Mouse (Mus musculus): Measurements from ENCODE around the gene Zfp277.

Gene Zfp277

DNA sequence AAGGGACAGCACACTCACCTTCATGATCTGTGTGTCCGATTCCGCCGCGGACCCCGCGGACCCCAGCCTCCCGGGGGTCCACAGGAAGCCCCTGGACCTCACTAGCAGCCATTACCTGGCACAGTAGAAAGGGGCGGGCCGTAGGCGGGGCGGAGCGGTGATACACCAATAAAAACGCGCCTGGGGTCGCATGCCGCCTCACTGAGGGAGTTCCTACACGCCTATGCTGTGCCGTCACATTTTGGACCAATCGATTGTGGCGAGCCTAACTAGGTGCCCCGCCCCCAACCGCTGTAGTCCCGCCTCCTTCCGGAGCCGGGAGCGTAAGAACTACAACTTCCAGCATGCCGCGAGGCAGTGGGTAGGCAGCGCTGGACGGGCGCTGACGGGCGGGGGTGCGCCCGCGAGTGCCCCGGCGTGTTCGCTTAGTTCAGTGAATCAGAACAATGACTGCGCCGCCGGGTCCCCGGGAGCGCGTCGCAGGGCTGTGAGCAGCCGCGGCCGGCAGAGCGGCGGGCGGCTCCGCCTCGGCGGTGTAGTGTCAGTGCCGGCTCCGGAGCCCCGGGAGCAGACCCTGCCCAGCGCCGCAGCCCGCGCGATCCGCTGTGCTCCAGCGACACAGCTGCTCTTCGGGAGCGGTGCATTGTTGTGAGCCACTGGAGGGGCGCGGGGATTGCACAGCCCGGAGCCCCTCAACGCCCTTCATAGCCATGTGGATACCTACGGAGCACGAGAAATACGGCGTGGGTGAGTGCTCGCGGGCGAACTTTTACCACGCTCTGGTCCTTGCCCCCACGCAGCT is at the start of gene Zfp277, which contains the start of gene Dock4:
Gene Zfp277 (minus strand): TSS at position 255 of the 802 bp plus-strand sequence.
Gene Dock4 (plus strand): TSS at position 305 of the 802 bp plus-strand sequence.
- peak; percentile 100 for DNase-seq

DNA sequence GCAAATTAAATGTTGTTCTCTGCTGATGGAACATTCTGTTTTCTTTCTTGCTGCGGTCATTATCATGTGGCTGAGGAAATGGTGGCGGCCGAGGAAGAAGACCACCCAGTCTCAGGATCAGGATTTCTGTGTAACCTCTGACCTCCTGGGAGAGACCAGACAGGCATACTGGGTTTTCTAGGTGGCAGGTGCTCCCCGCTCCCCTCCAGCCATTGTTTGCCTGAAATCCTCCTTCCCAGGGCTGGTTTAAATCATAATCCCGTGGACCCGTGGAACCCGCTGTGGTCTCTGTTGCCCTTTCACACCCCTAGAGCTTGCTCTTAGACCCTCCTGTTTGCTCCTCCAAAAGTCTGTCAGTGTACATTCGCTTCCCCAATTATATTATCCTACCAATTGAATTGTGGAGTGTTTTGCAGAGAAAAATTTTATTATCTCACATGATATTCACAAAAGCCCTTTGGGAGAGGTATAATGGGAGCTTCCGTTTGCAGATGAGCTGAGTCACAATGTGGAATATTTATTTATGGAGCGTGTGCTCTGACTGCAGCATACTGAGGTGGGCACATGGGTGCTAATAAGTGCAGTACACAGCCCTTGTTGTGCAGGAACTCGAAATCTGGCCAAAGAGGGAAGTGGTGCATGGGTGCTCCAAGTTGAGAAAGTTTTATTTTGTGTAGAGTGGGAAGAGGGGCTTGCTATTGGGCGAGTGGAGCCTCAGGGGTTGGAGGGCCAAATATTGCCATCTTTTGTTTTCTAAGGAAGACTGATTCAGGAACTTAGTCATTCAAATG is 40.5 kb upstream of the Zfp277 start:
- no peak for DNase-seq

GRCm38 (mm10) chr12:40485210-40485609 is 39.5 kb upstream of the Zfp277 start:
- DNase-seq = no peak

- DNase-seq = peak; percentile 57
Observed at GRCm38 (mm10) chr12:40484224-40484623, 38.5 kb upstream of the Zfp277 start.

- no peak for DNase-seq
Observed at GRCm38 (mm10) chr12:40477621-40478452, 32.1 kb upstream of the Zfp277 start.

- no peak for DNase-seq
Observed at GRCm38 (mm10) chr12:40473709-40474108, 28.0 kb upstream of the Zfp277 start.

DNA sequence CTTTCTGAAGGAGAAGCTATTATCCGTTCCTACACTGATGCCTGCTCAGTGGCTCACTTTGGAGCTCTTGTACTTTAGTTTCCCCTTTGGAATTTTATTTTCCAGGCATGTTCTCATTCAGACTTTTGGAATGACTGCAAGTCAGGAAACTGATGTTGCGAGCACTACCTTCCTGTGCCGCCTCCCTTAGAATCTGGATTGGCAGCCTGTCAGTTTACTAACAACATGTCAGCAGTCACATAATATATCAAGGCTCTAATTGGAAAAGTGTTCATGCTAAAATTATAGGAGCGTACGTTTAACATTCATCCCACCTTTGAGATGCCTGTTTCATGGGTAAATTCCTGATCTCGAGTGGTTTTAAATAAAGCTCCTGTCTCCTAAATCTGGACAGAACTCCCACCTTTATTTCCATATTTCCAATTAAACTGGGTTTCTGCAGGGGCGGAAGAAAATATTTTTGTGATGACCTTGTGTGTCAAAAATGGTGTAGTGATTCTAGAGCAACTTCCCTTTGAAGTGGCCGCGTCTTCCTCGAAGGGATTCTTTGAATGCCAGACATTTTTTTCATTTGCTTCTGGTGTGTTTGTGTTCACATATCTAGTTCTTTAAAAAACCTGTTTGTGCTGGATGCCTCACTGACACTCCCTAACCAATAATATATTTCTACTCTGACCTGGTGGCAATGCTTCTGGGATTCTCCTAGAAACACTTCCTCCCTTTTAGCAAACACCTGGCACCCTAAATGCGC is 26.1 kb upstream of the Zfp277 start:
- DNase-seq = no peak

DNA sequence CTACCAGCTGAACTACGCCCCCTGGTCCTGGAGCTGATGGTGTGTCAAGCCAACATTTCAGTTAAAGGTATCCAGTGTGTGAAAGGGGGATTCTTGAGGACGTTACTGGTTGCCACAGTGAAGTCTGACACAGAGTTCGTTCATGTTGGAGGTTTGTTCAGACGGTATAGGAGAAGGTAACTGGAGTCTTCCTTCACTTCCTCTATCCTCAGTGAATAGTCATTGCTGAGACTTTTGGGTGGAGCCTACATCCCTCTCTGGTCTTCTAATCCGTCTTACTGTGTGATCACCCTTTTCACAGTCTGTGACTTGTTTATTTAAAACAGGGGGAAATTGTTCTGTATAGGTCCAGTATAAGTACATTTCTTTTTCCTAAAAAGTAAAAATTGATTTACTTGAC is 23.3 kb upstream of the Zfp277 start:
- DNase-seq = no peak

DNA sequence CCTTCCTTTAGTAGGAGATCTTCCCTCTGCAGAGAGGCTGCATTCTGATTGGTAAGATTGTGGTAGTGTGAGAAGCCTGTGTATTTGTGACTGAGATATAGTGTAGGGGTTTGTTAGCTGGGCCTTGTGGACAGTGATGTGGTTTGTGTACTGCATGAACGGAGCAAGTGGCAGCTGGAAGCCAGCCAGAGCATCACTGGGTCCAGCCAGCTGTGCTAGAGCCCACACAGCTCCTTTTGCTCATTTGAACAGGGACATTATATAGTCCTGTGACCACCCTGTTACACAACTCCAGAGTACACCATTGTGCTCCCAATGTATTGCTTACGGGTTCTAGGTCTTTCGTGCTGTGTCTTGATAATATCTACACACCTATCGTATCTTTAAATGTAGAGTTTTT is 22.5 kb upstream of the Zfp277 start:
- DNase-seq = no peak

GRCm38 (mm10) chr12:40464282-40464681 is 18.6 kb upstream of the Zfp277 start:
- peak; percentile 37 for DNase-seq

DNA sequence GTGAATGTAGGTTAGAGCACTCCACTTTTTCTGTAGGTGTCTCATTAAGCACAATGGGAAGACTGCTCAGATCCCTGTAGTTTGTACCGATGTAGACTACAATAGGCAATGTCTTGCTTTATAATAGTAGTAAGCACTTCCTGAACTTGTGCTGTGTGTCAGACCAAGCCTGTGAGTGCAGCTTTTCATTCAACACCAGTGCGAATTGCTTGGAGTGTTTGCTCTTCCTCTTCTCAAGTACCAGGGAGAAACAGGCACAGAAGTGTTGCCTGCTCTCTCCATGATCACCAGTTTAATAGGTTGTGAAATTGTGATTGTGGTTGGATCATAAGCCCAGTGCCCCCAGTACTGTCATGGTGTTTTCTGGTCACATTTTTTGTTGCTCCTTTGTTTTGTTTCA is 18.1 kb upstream of the Zfp277 start:
- DNase-seq = no peak

DNA sequence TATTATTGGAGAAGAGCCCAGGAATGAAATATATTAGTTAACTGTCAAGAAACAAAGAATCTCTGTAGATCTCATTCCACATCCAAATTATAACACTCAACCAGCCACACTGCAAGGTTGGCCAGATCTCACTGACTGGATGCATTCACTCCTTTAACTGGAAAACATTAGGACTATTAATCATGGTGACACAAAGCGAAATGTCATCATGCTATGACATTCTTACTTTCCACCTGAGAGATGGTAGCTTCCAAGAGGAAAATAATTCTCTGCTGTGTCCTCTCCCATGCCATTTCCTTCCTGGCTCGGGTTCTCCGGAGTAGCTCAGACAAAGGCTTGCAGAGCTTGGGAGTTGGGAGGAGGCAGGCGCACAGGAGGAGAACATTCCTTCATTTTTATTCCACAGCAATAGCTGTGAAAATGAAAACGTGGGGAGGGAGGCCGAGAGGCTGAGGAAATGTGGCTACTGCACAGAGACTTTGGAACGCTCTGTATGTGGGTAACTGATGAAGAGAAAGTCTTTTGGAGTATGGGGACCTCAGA is 17.1 kb upstream of the Zfp277 start:
- peak; percentile 44 for DNase-seq

- DNase-seq = no peak
Observed at GRCm38 (mm10) chr12:40459673-40460265, 14.1 kb upstream of the Zfp277 start.

DNA sequence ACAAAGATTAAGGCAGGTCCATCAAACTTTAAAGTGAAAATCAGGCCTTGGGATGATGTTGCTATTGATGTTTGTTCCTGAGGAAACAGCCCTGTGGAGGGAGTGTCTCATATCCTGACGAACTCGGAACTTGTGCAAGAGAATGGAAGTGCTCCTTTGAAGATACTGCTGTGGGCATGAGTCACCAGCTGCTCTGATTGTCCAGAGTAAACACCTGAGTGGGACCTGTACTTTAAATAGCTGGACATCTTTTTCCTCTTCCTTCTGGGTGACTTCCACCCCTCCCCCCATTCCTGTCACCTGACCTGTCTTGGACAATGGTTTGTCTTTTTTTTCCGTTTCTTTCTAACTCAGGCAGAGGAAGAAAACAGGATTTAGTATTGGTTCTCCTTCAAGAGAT is 13.3 kb upstream of the Zfp277 start:
- no peak for DNase-seq

DNA sequence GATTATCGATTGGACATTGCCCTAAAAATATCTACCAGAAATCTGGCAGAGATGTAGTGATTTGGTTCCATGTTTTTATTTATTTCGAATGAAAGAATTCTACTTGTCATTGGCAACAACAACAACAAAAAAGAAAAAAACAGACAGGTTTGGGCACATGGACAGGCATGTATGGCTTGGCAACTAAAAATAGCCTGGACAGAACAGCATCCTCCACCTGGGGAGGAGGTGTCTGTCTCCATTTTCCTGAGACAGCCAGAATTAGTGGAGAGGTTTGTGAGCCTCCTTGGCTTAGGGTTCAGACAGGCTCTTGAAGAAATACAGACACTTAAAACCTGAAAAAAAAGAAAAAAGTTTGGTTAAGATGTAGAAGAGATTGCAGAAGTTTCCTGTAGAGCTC is 10.8 kb upstream of the Zfp277 start:
- no peak for DNase-seq

DNA sequence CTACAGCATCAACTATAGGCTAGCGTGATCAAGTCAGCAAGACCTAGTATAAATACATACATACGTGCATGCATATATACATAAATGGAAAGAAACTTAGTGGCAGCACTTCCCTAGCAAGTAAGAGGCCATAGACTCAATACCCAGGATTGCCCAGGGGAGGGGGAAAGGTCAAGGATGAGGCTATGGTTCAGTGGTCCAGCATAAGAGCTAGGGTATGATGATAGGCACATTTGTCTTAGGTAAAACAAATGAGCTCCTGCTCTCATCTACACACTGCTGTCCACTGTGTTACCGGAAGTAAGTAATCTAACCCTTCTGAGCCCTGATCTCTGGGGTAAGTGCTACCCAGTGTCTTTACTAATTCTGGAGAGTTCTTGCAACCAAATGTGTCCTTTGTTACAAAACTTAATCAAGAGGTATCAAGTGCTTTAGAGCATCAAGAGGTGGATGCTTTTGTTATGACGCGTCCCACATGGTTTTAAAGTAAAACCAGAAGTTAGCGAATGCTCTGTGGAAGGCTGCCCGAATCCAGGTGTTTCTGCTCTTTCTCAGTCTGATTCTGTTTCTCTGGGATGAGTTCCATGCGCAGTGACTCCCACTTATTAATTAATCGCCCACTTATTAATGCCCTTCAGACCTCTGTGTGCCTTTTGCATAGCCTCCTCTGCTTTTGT is 3.6 kb upstream of the Zfp277 start:
- no peak for DNase-seq

GRCm38 (mm10) chr12:40447561-40448355 is 2.1 kb upstream of the Zfp277 start:
- DNase-seq = no peak

- peak; percentile 44 for DNase-seq
Observed at GRCm38 (mm10) chr12:40446450-40447381, 1.0 kb upstream of the Zfp277 start.

DNA sequence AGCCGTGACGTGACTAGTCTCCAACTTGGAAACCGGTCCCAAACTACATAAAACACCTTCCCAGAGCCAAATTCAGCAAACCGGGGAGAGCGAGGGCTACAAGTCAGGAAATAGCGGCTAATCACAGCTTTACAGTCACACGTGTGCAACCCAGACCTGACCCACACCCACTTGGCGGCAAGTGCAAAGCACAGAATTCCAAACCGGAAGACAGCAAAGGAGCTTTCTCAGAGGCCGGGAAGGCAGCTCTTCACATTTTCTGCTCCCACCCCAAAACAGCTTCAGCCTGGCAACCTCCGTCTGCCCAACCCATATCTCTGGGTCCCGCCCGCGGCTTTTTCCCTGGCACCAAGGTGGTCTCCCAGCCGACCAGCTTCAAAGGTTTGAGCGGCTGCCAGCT is 496 bp downstream of the Zfp277 start:
- DNase-seq = no peak

Data from right cerebral cortex, adult 18-20 months (tissue).